Mouse (Mus musculus): Measurements from ENCODE around the gene Arpc2.

Gene Arpc2

DNA sequence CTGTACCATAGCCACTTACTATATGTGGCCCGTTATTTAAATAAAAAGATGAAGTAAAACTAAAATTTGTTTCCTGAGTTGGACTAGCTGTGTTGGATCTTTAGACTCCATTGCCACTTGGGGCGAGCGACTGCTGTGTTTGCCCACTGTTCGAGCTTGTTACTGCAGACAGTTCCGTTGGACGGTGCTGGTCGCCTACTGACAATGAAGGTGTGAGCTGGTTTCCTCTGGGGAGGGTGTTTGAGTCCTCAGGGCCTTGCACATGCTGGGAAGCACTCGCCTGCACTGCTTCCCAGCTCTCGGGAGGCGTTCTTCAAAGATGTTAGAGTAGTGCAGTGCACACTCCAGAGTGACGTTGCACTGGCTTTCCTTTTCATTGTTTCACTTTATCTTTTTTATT lies 3.7 kb downstream of the Arpc2 start:
- DNase-seq, result peak; percentile 45

DNA sequence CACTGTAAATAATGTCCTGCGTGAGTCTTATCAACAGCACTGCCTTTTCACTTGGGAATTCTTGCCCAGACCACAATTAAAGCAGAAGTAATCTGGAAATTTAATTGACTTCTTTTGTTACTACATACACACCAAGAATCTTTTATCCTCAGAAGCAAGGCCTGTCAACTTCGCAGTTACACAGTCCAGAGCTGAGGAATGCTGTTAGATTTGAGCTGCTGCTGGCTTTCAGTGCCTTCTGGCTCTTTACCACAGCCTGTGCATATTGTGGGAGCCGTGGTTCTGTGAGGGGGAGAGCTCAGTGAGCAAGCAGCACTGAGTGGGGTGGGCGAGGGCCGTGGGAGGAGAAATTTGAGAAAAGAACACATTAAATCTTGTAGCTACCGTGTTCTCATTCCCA lies 4.4 kb downstream of the Arpc2 start:
- peak; percentile 78 for DNase-seq

DNA sequence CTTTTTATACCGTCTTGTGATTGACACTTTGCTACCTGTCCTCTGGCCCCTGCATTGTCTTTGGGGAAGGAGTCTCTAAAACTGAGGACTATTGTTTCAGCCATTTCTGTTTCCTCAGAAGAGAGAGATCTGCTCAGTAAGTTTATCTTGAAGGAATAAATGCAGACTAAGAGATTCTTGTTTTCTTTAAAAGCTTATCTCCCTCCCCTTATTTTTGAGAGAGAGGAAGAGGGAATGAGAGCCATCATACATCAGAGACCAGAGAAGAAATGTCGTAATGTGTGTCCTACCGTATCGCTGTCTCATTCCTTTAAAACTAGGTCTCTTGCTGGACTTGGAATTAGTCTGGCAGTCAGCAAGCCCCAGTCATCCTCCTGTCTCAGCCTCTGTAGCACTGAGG lies 4.9 kb downstream of the Arpc2 start:
- DNase-seq, result no peak

DNA sequence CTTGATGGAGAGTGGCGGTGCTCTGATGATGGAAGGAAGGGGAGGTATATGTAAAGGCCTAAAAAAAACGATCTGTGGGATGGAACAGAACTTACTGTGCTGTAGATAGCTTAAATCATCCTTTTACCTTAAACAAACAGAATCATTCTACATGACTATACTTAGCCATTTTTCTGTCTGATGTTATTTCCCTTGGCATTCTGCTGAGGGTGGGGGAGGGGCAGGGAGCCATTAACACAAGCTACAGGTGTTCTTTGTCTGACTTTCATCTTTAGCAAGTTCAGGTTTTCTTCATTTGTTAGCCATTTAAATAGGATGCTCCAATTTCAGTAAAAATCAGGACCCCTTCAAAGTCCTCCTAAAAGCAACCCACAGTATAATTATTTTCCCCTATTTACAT lies 9.6 kb downstream of the Arpc2 start:
- DNase-seq, result no peak

DNA sequence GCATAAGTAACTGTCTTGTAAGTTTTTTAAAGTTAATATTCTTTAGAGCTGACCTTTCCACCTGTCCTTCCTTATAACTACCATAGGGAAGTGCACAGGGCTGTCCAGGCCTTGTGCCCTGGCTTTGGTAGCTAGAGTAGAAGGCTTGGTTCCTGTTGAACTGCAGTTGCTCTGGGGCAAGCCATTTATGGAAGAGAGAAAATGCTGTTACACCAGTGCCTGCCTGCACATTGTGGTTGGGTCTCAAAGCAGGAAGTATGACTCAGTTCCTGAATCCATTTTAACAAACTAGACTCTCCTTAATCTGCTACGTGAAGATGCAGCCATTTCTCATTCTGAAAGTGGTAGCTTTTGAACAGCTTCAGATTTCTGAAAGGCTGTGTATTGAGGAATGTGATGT lies 12.9 kb downstream of the Arpc2 start:
- DNase-seq, result no peak

DNA sequence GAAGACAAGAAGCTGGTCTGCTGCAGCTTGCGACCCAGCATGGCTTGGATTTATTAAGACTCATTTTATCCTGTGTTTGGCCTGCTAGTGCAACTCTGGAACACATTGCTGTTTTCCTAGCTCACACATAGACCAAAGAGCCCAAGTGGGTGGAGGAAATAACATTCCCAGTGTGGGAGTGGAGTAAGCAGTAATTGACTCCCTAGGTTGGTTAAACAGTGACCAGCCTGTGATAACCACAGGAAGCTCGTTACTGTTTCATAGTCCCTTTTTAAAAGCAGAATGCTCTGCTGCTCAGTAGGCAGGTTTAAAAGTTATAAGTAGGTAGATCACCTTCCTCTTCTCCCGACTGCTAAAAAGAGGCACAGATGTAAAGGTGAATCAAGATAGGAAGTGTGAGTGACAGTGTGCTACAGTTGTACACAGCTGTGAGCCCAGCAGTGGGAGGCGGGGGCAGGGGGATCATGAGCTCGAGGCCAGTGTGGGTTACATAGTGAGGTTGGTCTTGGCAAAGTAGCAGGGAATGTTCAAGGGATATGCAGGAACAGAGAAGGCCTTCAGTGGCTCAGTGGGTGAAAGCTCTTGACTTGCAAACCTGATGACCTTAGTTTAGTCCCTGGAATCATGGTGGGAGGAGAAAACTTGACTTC lies 13.6 kb downstream of the Arpc2 start:
- DNase-seq, result no peak

DNA sequence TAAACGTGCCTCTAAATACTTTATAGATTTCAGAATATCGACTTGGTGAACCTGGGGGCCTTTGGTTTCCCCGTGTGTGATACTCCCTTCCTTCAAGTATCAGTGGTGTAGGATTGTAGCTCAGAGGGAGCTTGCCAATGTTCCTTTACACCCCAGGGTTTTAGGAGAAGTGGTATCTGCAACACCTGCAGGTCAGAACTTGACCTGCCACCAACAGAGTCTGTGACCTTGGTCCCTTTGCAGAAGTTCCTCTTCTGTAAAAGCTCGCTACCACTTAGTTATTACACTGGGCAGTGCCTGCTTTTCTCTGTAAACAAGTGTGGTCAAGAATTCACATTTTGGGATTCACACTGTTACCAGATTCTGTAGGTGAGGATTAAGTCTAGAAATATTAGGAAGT lies 14.2 kb downstream of the Arpc2 start:
- no peak for DNase-seq

DNA sequence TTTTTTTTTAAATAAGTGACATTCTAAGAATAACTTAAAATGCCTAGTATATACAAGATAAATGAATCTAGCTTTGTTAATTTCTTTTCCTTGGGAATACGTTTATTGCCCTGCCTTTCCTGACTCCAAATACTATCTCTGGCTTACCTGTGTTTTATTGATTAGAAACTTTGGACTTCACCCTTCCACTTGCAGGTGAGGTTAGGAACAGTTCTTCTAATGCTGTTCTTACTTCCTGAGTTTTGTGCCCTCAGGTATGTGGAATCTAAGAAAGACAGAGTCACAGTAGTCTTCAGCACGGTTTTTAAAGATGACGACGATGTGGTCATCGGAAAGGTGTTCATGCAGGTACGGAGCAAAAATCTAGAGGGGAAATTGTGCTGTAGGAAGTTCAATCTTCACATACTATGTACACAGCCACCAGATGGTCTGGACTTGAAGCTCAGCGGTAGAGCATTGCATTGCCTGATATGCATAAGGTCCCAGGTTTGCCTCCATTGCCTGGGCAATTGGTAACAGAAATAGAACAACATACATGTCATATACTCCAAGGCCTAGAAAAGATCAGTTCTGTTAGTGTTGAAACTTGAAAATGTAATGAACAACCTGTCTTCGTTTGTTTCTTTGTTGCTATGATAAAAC lies 19.9 kb downstream of the Arpc2 start:
- no peak for DNase-seq

DNA sequence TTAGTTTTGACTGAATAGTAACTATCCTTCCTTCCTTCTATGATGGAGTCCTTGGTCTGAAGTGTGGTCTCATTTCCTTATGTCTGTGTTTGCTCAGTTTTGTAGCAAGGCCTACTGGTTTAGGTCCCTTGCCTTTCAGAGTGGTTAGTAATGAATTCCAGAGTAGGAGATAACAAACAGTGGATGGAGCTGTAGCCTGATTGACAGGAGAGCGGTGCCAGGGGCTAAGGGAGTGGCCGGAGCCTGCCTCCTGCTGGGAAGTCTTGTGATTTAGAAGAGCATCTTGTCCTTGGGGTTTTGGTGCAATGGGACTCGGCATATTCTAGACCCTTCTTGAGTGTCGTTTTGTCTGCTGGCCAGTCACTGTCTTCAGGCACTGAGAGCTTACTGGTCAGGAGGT lies 20.9 kb downstream of the Arpc2 start:
- DNase-seq, result no peak

DNA sequence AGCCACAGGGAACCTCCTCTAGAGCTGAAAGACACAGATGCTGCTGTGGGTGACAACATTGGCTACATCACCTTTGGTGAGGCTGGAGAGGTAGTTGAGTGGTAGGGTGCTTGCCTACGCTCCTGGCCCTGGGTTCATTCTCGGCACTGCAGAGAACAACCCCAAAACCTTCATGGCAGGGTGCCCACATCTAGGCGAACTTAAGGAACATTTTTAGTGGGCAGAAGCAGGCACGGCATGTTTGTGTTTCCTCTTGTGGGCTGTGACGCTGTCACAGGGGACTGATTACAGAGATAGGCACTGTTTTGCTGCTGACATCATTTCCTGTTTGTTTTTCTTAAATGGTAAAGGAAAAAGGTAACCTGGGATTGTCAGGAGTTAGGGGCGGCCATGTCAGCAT lies 26.6 kb downstream of the Arpc2 start:
- DNase-seq, result no peak

DNA sequence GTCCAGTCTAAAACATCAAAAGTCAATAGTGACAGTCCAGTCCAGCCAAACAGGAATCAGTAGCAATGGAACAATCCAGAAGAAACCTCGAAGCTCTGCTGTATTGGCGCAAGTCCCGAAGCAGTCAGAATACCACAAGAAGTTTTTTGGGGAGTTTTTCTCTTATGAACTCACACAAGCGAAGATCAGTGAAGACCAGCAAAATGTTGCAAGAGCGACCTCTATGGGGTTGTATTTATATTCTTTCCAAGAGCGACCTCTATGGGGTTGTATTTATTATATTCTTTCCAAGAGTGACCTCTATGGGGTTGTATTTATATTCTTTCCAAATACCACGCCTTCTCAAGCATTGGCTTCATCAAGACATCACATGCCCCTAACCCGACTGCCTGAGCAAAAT lies 32.9 kb downstream of the Arpc2 start:
- DNase-seq, result no peak

DNA sequence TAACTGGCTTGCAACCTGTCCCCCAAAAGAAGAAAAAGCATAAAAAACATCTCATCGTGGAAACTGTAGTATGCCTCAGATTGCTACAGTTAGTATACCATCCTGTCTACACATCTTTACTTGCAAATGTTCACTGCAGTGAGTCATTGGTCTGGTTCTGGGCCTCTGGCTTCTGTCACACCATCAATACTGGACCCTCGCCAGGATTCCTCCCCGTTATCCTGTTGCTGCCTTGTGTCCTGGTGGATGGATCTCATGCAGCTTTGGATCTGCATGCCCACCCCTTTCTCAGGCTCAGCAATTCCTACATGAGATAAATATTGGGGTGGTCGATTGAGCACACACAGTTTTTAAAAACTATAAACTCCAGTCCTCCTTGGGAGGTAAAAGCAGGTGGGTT lies 35.8 kb downstream of the Arpc2 start:
- no peak for DNase-seq

DNA sequence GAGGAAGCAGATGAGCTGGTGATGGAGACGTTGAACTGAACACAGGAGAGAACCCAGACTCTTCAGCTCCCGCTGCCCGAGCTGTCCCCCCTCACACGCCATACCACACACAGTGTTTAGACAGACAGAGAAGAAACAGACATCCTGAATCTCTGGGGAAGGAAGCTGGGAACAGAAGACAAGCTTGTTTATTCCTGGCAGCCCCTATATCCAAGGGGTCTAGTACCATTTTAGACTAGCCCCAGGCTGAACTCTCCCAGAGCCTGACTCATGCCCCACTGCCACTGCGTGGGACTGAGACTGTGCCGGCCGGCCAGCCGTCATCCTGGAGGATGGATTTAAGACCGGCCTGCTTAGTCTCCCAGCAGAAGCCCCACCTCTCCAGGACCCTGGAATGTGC lies 39.1 kb downstream of the Arpc2 start:
- no peak for DNase-seq

DNA sequence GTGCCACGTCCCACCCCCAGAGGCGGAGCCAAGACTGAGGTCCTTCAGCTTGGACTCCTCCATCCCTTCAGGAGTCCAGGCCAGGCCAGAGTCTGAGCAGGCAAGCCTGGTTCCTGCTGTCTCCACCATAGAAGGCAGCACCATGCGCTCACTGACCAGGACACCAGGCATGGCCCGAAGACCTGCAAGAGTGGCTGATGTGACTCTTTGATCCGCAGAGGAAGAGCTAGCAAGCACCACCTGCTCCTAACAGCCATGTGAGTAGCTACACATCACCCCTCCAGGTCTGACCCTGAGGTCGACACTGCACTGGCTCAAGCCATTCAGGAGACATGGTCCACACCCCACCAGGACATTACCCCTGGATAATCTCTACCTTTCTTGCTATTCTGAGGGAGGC lies 41.2 kb downstream of the Arpc2 start:
- no peak for DNase-seq

DNA sequence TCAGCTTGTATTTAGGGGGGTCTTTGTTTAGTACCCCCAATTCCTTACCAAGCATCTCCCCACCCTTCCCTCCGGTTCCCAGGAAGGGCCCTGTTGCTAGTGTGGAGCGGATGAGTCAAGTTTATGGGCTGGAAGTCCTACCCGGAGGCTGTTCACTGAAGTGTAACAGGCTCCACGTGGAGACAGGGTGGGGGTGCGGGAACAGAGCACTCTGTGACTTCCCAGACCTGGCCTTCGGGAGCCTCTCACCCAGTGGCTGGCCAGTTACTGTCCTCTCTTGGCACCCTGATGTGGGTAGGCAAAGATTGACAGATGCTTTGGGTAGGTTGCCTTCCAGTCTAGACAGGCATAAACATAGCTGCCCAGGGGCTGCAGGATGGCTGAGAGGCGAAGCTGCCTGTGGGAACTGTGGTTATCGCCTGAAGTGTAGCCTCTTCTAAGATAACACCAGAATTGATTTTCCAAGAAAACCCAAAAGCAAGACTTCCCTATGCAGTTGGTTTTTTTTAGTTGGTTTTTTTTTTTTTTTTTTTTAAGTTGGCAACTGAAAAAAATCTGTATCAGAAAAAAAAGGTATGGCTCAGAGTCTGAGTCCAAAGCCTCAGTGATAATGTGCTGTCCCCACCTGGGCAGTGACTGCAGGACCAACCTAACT lies 42.1 kb downstream of the Arpc2 start:
- no peak for DNase-seq

DNA sequence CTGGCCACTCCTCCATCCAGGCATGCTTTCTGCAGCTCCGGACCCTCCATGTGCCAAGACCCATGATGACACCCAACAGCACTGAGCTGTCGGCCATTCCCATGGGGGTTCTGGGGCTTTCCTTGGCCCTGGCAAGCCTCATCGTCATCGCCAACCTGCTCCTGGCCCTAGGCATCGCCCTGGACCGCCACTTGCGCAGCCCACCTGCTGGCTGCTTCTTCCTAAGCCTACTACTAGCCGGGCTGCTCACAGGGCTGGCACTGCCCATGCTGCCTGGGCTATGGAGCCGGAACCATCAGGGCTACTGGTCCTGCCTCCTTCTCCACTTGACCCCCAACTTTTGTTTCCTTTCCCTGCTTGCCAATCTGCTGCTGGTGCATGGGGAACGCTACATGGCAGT lies 42.7 kb downstream of the Arpc2 start, which contains the start of gene Gpbar1:
Gpbar1 (plus strand) TSS at position 13 of the 400 bp plus-strand sequence.
- no peak for DNase-seq

DNA sequence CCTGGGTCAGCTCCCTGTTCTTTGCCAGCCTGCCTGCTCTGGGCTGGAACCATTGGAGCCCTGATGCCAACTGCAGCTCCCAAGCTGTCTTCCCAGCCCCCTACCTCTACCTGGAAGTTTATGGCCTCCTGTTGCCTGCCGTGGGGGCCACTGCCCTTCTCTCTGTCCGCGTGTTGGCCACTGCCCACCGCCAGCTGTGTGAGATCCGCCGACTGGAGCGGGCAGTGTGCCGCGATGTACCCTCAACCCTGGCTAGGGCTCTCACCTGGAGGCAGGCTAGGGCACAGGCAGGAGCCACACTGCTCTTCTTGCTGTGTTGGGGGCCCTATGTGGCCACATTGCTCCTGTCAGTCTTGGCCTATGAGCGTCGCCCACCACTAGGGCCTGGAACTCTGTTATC lies 43.1 kb downstream of the Arpc2 start:
- DNase-seq, result no peak

DNA sequence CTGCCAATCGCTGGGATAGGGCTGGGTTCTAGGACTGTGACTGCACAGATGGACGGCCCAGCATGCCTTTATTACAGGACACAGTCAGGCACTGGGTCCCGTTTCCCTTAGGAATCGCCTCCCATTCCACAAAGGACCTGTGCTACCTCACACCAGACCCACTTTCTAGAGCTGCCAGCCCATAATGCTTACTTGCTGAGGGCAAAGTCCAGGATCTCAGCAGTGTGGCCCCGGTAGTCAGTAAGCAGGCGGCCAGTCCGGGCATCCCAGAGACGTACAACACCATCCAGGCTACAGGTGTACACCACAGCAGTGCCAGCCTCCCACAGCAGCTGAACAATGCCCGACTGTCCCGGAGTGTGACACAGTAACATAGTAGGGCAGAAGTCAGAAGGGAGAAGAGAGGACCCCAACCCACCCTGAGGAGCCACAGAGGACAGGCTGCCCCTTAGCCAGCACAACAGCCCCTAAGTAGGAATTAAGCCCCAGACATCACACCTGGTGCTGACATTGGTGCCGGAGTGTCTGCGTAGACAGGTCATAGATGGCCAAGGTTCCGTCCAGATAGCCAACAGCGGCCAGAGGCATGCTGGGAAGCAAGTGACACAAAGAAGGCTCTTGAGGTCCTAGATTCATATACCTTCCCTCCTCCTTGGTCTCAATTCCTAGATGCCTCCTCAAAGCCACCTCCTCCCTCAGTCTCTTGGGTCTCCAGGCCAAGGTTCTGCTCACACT lies 44.9 kb downstream of the Arpc2 start:
- DNase-seq, result no peak

DNA sequence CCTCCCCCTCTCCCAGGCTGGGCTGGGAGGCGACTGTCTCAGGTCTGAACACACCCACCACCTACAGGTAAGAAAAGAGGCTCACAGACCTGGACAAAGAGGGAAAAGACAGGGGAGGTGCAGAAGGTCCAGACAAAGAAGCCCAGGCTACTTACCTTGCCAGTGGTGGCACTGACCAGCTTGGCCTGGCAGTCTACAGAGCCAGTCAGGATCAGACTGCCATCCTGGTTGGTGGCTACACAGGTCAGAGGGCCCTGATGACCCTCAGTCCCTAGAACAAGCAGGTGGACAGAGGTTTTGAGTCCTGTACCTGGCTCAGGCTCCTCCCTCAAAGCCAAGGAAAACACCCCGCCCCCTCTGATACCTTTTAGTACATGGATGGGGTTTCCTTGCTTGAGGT lies 45.5 kb downstream of the Arpc2 start:
- DNase-seq, result no peak

DNA sequence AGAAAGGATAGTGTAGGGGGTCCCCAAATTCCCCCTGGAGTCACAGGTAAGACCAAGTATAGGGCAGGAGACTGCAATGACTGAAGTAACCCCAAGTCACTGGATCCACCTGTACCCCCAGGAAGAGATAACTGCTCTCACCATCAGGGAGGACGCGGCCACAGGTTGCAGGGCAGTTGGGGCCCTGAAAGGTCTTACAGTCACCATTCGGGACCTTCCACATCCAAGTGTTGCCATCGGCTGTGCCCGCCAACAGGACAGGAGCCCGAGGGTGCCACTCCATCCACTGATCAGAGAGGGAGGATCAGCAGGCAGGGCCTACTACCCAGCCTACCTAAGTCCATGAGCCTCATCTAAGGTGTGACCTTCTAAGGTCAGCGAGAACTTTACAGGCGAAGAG lies 46.0 kb downstream of the Arpc2 start:
- no peak for DNase-seq

DNA sequence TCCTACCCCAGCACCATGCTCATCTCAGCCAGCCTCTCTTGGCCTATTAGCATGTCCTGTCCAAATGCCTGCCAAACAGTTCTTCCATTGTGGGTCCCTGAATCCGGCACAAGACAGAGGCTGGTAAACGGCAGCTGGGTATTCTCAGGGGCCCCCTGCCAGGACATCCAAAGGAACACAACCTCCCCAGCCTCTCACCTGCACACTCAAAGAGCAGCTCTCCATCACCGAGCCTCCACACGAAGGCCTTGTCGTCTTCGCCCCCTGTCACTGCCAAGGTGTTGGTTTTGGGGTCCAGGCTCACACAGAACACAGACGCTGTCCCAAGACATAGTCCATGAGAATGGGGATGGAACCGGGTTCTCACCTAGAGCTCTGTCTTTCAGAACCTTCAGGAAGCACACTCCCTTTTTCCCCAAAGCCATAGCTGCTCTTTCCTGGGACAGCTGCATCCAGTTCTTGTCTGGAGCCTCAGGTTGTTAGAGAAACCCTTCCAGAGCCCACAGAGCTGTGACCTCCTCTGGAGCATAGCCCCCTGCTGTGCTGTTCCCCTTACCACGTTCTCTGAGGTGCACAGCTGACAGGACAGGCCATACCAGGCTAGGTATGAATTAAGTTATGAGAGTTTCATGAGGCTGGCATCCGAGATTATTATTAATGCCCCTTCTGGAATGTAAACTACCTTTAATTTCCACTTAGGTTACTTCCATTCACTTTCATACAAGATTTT lies 47.2 kb downstream of the Arpc2 start:
- no peak for DNase-seq

DNA sequence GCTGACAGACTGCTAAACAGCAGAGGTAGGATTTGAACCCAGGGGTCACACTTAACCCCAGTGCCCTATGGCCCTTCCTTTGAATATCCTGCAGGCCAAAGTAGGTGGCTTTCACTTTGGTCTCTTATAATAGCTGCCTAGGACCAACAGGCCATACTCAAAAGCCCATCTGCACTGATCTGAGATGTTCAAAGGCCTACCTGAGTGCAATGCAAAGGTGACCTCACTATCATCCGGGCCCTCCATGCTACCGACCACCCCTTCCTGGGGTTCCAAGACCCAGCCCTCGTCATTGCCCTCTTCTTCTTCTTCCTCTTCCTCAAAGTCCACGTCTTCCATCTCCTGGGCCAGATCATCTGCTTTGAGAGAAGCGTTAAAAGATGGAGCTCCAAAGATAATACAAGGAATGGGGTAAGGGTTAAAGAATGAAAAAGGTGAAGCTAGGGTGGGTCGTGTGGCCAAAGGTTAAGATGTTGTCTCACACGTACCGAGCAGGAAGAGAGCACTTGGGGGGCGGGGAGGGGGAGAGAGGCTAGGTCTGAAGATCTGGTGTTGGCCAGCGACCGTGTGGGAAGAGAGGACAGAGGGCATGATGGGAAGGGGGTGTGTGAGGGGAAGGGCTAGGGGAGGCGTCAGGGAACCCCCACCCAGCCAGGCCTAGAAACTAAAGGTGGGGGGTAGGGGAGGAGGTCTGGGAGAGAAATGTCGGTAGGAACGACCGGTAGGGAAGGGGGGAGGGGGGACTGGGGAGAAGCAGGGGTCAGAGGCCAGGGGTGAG lies 48.0 kb downstream of the Arpc2 start:
- DNase-seq, result peak; percentile 35
